Mouse (Mus musculus) limb, embryonic 14.5 days (tissue): ENCODE measurements around the gene Gna15. TPM values are rescaled to one million over a fixed set of nuclear protein-coding genes. Genes with fewer than 3 reads are reported as not detected.

Experiments
- ATAC-seq: fragments of 200-750 bp; cut with Nextera tagmentation; 2 replicates; pipeline ENCODE4 v1.8.0; 2017; ENCODE audit warnings: low read depth, moderate number of reproducible peaks, moderate TSS enrichment; ENCODE audit not compliant: low FRiP score
- DNase-seq: peaks from one replicate; pipeline ENCODE4 v3.0.0-alpha.2; 2015; ENCODE audit warnings: low spot score
- H3K27ac ChIP-seq: fragments of 300-500 bp; sonication (generic); replicated peaks from 2 replicates; pipeline ENCODE4 v1.5.1; 2014; ENCODE audit warnings: low read depth, mild to moderate bottlenecking, low read length, moderate library complexity, mixed read lengths
- H3K27me3 ChIP-seq: fragments of 300-500 bp; sonication (generic); 2 replicates; pipeline ENCODE4 v1.6.1; 2014; ENCODE audit warnings: low read length, mixed read lengths; ENCODE audit not compliant: control insufficient read depth, insufficient read depth
- H3K36me3 ChIP-seq: fragments of 300-500 bp; sonication (generic); 2 replicates; pipeline ENCODE4 v1.6.1; 2014; ENCODE audit warnings: mild to moderate bottlenecking, low read length, moderate library complexity, mixed read lengths; ENCODE audit not compliant: control insufficient read depth, insufficient read depth
- H3K4me1 ChIP-seq: fragments of 300-500 bp; sonication (generic); 2 replicates; pipeline ENCODE4 v1.6.1; 2014; ENCODE audit warnings: antibody characterized with exemption, low read length, mixed read lengths; ENCODE audit not compliant: control insufficient read depth, insufficient read depth
- H3K4me2 ChIP-seq: fragments of 300-500 bp; sonication (generic); replicated peaks from 2 replicates; pipeline ENCODE4 v1.6.1; 2014; ENCODE audit warnings: low read depth, mild to moderate bottlenecking, low read length, moderate library complexity; ENCODE audit not compliant: severe bottlenecking
- H3K4me3 ChIP-seq: fragments of 300-500 bp; sonication (generic); replicated peaks from 2 replicates; pipeline ENCODE4 v1.5.1; 2014; ENCODE audit warnings: low read length
- H3K9ac ChIP-seq: fragments of 300-500 bp; sonication (generic); 2 replicates; pipeline ENCODE4 v1.6.1; 2014; ENCODE audit warnings: mild to moderate bottlenecking, low read depth, low read length, moderate library complexity; ENCODE audit not compliant: severe bottlenecking
- H3K9me3 ChIP-seq: fragments of 300-500 bp; sonication (generic); 2 replicates; pipeline ENCODE4 v1.6.1; 2016; ENCODE audit warnings: low read length; ENCODE audit not compliant: control insufficient read depth
- POLR2A ChIP-seq: fragments of 200-500 bp; IDR thresholded peaks from 2 replicates; pipeline ENCODE4 v1.8.0; 2012; ENCODE audit warnings: inconsistent platforms, mild to moderate bottlenecking, moderate library complexity, borderline replicate concordance; ENCODE audit not compliant: insufficient read depth, insufficient read length; ENCODE audit errors: extremely low read depth
- WGBS: fragments of 180-500 bp; shearing (Covaris S2); extraction: QIAGEN DNeasy Blood & Tissue Kit; methylation state at CpG from one replicate; pipeline ENCODE4 v1.1.7; 2014; 5-methylcytosine and 5-hydroxymethylcytosine counted together
- polyA plus RNA-seq, 2 experiments: library from polyadenylated mRNA; depleted of rRNA in 1 of 2; stranded (reverse) in 1 of 2; unstranded in 1 of 2; fragments of >200 nt; fragmentation: Nextera tagmentation in 1 of 2; extraction: Ambion mirVana in 1 of 2; gene quantifications; 2 replicates each; pipeline versions ENCODE4 v1.2.1 to v1.2.3; 2012 to 2014

Gna15 gene
- polyA plus RNA-seq, 2 experiments = 3.4 to 3.8 TPM

GRCm38 (mm10) chr10:81461673-81462414 lies 62.2 kb downstream of the Gna15 start:
- no peak overlapping the region for H3K4me3 ChIP-seq
- H3K4me2 ChIP-seq = no peak overlapping the region

DNA sequence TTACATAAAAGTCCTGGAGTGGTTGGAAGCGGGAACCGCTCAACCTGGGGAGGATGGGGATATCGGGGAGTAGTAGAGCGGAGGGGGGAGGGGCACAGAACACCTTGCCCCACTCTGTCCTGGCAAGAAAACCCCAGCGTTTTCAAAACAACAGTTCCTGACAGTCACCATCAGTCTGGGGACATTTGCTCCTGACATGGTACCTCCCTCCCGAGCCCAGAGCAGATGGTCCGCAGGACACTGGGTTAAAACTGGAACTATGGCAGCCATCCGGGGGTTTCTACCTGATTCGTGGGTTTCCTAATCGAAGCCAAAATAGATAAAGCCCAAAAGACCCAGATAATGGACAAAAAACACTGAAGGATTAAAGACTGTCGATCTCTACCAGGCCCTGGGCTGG lies 63.1 kb downstream of the Gna15 start:
- H3K36me3 ChIP-seq = no peaks in the 10 kb centered on the region
- TF ChIP-seq POLR2A = no peak
- WGBS = 35% methylated on average over 11 of the region's 11 CpGs
- no peak overlapping the region for H3K27ac ChIP-seq
- H3K4me1 ChIP-seq = 0 out of 2 replicates have a peak, but pooled peaks cover 7% of the 10 kb centered on the region
- no peak overlapping the region for H3K9ac ChIP-seq
- H3K27me3 ChIP-seq = peaks cover 83% of the 10 kb centered on the region
- H3K9me3 ChIP-seq = no peaks in the 10 kb centered on the region
- no peak for DNase-seq
- no peak overlapping the region for H3K4me3 ChIP-seq
- H3K4me2 ChIP-seq = no peak overlapping the region
- no peak for ATAC-seq

More at GRCm38 (mm10) chr10:81461673-81462414, 62.2 kb downstream of the Gna15 start:
- Histone ChIP-seq H3K9ac (no peak overlapping the region), H3K4me1 (0 out of 2 replicates have a peak, but pooled peaks cover 7% of the 10 kb centered on the region), H3K27me3 (peaks cover 80% of the 10 kb centered on the region), H3K9me3 (no peaks in the 10 kb centered on the region), H3K36me3 (no peaks in the 10 kb centered on the region), H3K27ac (no peak overlapping the region)
- DNase-seq = no peak
- no peak for ATAC-seq
- 6% methylated on average over 16 of the region's 16 CpGs for WGBS
- TF ChIP-seq POLR2A = no peak

GRCm38 (mm10) chr10:81460471-81460870 lies 63.6 kb downstream of the Gna15 start:
- no peak for TF ChIP-seq POLR2A
- Histone ChIP-seq H3K4me2 (no peak overlapping the region), H3K4me1 (0 out of 2 replicates have a peak, but pooled peaks cover 7% of the 10 kb centered on the region), H3K36me3 (no peaks in the 10 kb centered on the region), H3K9ac (no peak overlapping the region), H3K9me3 (no peaks in the 10 kb centered on the region), H3K27ac (no peak overlapping the region), H3K27me3 (peaks cover 88% of the 10 kb centered on the region), H3K4me3 (no peak overlapping the region)
- 24% methylated on average over 20 of the region's 20 CpGs for WGBS
- DNase-seq (no peak), ATAC-seq (no peak)

DNA sequence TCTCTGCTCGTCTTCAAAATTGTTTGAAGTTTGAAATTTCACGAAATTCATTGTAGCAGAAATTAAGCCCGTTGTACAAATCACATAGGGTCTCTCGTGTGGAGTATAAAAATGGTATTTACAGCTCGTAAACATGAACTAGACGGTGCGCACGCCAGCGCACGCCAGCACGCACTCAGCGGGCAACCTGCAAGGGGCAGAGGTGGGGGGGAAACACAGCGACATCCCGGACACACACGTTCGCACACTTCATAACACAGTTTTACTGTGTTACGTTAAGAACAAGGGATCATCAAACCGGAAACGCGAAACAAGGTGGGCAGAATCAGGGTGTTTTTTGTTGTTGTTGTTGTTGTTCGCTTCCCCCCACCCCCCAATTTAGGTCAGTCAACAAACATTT lies 64.6 kb downstream of the Gna15 start:
- WGBS = 49% methylated on average over 21 of the region's 21 CpGs

DNA sequence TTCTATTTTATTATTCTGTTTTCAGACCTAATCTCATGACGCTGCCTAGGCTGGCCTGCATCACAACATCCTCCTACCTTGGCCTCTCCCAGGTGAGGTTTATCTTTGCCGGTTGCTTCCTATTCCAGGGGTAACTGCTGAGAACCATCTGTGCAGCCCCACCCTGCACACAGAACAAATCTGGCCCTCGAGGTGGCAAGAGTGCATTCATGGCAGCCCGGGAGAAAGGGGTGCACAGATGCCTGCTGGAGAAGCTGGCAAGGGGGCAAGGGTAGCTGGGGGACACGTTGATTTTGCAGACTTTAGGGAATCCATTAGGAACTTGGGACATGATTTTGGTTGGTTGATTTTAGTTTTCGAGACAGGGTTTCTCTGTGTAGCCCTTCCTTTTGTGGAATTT lies 65.8 kb downstream of the Gna15 start:
- 79% methylated on average over 6 of the region's 6 CpGs for WGBS
- H3K4me3 ChIP-seq = no peak overlapping the region
- H3K4me1 ChIP-seq = no peaks in the 10 kb centered on the region
- H3K9me3 ChIP-seq = no peaks in the 10 kb centered on the region
- H3K9ac ChIP-seq = no peak overlapping the region
- H3K36me3 ChIP-seq = no peaks in the 10 kb centered on the region
- ATAC-seq = no peak
- peaks cover 93% of the 10 kb centered on the region for H3K27me3 ChIP-seq
- no peak for DNase-seq
- no peak overlapping the region for H3K4me2 ChIP-seq
- TF ChIP-seq POLR2A = no peak
- H3K27ac ChIP-seq = no peak overlapping the region

More for the DNA sequence above, 64.6 kb downstream of the Gna15 start:
- no peak overlapping the region for H3K27ac ChIP-seq
- H3K9me3 ChIP-seq = no peaks in the 10 kb centered on the region
- no peak overlapping the region for H3K4me2 ChIP-seq
- H3K4me1 ChIP-seq = 0 out of 2 replicates have a peak, but pooled peaks cover 2% of the 10 kb centered on the region
- no peak overlapping the region for H3K4me3 ChIP-seq
- DNase-seq (no peak), ATAC-seq (no peak)
- H3K9ac ChIP-seq = no peak overlapping the region
- TF ChIP-seq POLR2A = no peak
- H3K36me3 ChIP-seq = no peaks in the 10 kb centered on the region
- H3K27me3 ChIP-seq = peaks cover 93% of the 10 kb centered on the region
